Mouse (Mus musculus): ENCODE results near the gene Nrxn2.

GRCm38 (mm10) chr19:6551215-6551614 lies 132.7 kb downstream of the Nrxn2 start:
- no peak for TF ChIP-seq CHD2 (IDR thresholded peaks at IDR 0.05; ENCODE audit: low read depth, low read length)
- no peak for TF ChIP-seq ZNF384 (IDR thresholded peaks at IDR 0.05; ENCODE audit: low read depth, low read length)
